Mouse (Mus musculus): ENCODE measurements around the gene Negr1.
A peak's percentile ranks its signal among the peaks of the same experiment; 100 is the strongest.

The Negr1 gene

DNA sequence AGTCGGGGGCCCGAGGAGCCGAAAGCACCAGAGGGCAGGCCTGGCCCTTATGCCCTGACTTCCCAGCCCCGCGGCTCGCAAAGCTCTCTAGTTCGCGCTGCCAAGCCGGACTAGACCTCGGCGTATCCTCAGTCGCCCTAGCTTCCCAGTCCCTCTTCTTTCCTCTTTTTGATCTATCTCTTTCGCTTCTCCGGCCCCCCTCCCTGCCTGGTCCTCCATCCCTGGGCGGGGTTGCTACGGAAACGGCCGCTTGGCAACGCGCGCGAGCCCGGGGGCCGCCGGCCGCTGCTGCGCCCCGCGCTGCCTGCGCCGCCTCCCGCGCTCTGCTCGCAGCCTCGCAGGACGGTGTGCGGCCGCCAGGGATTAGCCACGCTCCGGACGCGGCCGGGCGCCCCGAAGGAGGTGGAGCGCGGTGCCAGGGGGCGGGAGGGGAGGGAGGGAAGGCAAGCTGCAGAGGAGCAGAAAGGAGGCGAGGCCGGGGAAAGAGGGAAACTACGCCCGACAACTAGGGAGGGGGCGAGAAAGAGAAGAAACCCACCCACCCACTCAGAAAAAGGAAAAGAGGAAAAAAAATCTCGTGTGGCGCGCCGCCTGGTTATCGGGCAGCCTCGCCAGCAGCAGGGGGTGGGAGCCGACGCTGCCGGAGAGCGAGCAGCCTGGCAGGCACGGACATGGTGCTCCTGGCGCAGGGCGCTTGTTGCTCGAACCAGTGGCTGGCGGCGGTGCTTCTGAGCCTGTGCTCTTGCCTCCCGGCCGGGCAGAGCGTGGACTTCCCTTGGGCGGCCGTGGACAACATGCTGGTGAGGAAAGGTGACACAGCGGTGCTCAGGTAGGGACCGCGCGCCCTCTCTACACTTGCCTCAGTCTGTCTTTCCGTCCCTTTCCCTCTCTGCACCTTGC lies at the start of gene Negr1:
Gene Negr1, plus strand, starts transcription at position 271 of the 900 bp plus-strand sequence.
- DNase-seq: peak; percentile 89

DNA sequence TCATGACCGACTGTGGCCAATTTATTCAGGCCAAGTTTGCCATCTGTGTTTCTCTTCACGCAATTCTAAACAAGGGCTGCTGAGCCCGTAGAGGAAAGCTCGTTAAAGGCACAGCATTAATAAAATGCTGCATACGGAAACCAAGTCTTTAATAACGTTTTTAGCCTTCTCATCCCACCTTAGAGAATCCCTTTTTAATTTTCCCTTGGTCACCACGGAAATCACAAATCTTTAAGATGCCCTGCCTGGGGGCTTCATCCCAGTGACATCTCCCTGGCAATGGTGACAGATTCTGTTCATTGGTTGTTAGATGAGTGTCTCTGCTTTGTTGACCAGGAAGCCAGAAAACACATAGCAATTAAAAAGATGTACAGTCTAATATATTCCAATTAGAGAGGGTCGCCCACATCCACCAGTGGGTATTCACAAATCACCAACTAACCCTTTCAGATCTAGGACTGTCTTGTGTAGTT lies 35.1 kb upstream of the Negr1 start:
- no peak for DNase-seq

DNA sequence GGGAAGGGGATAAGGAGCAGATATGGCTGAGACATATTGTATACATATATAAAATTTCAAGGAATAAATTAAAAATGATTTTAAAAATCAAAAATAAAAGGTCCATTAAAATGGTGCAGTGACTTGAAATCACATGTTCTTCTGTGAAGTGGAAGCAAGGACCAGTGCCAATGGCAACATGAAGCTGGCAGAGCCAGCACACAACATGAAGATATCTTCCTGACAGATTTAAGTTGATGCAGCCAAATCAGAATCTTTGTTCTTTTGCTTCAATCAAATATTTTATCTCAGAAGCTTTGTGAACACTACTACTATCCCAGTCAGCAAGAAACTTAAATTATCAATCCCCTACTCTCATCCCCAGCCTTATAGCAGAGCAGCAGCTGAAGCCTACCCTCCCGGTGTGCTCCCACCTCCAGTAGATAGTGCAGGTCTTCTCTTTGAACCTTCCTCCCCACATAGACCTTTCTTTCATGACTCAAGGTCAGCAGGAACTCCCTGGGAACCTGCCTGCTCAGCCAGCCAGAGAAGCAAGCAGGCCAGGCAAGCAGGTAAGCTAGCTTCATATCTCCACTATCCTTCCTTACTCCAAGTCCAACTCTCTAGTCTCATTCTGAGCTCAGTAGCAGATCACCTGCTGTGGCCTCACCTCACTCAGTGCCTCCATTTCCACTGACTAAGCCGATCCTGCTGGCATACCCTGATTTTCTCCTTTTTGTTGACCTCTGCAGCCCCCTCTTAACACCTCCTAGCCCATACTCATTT lies 34.2 kb upstream of the Negr1 start:
- DNase-seq: no peak

DNA sequence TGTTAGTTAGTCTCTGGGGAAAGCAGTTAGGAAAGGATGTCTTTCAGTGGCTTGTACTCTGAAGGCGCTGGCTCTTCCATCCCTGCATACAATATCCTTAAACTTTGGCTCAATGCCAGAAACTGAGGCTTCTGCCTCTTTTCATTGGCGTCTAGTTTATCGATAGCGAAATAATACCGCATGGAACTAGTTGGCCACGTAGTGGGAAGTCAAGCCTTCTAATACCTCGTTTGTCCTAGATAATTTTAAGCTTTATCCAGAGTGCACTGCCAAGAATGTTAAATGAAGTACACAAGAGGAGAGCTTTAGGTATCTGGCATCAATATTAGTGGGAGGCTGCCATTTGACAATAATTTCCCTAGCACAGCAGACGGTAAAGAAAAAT lies 2.2 kb upstream of the Negr1 start:
- peak; percentile 25 for DNase-seq

DNA sequence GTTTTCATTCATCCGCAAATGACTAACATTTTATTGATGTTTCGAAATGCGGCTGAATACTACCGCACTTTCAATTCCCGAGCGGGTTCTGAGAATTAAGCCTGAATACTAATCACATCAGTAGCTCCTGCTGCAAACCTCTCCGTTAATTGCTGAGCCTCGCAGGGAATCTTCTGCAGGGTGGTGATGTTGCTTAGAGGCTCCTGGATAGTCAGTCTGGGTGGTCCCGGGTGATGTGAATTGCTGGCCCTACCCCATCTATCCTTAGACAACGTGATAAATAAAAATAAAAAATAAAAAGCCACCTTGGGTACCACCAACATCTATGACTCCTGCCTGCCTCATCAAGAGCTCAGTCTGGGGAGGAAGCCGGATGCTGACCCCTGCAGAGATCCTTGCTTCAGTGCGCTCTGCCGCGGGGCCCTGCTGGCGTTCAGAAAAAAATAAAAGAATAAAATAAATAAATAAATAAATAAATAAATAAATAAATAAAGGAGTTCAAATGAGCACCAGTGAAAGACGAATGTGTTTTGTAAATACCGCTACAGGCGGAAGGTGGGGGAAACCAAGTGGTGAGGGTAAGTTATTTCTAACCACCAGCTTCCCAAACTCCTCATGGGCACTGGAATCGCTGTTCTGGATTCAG lies 1.6 kb upstream of the Negr1 start:
- DNase-seq: peak; percentile 42

DNA sequence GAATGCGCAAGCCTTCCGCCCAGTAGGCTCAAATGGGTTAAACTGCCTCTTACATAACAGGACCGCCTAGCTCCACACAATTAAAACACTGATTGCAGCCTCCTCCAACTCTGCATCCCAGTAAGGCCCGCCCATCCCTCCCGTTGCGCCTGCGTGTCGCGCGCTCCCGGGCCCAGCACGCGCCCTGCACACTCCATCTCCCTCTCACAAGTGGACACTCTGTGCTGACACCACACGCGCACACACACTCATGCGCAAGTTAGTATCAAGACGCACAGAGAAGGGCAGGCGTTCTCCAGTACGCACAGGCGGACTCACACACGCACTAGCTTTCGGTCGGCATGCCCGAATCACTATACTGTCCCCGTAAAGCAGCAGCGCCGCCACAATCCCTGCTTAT lies 828 bp upstream of the Negr1 start:
- peak; percentile 90 for DNase-seq

DNA sequence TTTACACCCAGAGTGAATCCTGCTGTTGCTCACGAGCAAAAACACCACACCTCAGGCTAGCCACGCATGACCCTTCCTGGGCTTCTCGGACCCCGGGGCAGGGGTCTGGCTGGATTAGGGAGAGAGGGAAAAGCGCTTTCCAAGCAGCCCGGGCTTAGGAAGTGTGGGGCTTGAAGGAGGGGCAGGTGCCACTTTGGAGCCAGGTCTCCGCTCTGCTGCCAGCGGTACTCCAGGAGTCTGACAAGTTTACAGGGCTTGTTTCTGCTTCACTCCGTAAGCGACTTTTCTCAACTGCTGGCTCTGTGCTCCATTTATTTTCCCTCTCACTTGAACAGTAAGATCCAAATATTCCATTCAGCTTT lies 811 bp downstream of the Negr1 start:
- no peak for DNase-seq

DNA sequence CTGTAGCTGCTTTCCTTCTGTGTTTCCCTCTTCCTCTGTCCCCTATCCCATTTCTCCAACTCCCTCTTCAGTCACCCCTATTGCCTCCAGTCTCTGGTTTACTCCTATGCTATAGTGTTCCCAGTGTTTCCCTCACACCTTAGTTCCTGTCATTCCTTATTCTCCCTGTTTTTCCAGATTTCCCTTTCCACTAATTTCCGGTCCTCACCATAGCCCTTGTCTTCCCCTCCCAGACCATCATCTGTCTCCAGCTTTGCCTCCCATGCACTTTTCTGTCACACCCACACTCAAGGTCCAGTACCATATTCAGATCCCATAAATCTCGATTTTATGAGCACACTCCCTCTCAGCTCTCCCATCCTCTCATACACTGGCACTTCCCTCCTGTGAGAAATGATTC lies 1.2 kb downstream of the Negr1 start:
- peak; percentile 10 for DNase-seq

DNA sequence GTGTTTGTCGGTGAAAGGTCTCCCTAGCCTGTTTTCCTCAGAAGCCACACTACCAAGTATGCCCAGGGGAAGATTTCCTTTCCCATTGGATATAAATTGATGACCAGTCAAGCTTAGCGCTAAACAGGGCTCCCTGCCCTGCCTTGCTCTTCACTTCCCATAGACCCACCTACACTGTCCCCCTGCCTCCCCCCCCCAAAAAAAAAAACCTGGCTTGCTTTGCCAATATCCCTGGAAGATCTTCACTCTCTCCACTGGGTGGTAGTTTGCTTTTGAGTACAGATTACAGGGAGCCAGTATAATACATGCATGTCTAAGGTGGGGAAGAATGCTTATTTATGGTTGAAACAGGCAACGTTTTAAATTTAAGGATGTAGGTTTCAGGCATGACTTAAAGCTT lies 1.8 kb downstream of the Negr1 start:
- peak; percentile 8 for DNase-seq

DNA sequence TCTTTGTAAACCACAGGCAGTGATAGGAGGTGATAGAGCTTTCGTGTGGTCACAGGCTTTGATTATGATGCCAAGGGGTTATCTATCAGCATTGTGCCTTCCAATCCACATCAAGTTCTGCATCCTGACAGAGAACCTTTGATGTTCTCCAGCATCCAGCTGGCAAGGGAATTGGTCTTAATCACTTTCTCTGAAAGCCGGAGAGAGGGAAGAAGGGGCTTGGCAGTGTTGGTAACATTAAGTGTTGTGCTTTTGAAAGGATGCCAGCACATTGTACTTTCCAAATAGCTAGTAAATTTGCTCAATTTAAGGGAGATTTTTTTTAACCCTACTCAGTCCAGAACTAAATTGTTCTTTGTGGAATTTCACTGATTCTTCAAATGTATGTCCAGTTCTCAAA lies 11.9 kb downstream of the Negr1 start:
- DNase-seq: no peak

DNA sequence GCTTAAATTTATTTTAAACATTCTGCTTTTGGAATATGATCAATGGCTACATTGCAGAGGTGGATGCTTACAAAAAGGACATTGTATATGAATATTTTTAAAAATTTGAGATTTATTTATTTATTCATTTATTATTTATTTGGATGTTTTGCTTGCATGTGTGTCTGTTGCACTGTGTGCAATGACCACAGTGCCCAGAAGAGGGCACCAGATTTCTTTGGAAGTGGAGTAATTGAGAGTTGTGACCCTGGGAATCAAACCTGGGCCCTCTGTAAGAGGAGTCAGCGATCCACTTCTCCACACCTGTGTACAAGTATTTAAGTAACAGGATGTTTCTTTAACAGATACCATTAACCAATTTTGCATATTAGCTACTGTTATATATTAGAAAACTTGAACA lies 14.7 kb downstream of the Negr1 start:
- no peak for DNase-seq

DNA sequence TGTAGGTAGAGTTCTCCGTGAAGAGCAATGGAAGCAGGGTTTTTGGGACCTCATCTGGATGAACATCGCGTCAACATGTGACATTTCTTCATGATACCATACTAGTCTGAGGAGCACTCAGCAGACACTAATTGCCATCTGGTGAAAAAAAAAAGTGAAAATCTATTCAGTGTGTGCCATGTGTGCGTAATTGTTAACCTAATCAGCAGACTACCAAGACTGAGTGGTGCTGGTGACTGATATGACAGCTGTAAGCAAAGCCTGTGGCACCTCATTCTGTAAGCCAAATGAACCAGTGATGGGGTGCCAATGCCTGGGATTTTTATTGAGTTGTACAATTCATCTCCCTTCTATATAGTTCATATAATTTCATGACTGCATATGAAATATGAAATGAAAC lies 29.0 kb downstream of the Negr1 start:
- no peak for DNase-seq

DNA sequence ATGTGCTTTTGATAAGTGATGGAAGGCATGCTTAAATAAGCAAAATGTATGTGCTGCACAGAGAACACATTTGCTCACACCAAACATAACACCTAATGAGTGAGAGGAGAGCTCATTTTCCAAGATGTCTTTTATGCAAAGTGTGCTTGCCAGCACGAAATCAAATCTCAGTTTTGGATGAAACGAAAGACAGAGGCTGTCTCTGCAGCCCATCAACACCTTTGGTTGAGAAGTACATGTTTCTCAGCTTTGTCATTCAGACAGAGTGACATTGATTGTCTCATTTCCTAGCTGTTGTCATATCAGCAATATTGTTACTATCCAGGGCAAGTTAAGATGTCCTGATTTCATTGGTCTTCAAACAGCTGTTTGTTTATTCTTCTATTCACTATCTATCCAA lies 29.5 kb downstream of the Negr1 start:
- no peak for DNase-seq

DNA sequence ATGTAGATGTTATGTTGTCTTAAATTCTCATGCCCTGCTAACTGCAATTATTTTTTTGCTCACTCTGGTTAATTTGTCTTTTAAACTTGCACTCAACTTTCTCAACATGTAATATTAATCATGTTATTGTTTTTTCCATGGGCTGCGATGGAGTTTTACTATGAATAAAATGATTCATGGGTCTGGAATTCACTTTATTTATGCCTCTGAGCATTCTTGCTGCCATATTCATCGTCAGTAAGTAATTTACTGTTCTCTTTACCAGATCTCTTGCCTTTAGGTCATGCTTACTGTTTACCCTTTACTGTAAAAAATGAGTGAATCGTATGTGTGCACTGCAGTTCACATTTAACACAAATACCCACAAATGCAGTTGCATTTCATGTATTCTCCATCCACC lies 45.3 kb downstream of the Negr1 start:
- no peak for DNase-seq

DNA sequence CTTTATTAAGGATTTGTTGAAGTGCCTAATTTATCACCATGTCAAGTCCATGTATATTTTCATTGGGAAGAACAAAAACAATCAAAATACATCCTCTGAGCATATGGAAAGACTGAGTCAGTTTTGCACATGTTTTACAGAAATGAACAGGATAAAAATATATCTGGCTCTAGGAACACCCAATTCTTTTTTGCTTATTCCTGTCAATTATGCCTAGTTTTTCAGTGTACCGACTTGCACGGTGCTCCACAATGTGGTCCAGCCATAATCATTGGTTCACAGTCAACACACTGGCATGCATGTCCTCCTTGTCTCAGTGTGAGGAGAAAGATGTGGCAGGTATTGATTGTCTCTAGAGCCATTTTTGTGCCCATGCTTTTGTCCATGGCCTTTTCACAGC lies 58.3 kb downstream of the Negr1 start:
- DNase-seq: no peak

DNA sequence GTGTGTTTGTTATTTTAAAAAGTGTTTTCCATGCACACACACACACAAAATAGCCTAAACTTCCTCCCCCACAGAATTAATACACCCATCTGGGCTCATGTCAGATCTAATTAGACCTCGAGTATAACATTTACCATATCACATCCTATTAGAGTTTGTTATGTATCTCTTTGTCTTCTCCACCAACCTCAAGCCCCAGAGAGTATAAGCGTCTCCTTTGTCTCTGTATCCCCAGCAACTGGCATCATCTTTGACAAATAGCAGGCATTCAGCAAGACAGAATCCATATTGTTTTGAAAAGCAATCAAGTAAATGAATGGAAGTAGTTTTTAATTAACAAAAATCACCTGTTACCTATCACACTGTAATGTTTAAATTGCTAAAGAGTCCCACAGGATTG lies 67.0 kb downstream of the Negr1 start:
- no peak for DNase-seq

DNA sequence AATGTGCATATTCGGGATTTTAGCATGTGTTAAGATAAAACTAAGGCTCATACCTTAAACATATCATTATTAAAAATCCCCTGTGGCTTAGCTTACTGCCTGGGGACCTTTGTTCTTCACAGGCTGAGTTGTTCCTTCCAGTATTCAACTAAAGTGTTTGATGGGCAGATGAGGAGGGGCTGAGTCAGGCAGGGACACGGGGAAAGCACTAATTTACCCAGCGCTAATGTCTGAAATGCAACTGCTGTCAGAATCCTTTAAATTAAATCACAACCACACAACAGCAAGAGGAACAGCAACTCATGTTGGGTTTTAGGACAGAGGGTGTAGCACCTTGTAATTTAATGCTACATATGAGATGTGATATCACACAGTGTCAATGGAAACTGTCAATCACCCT lies 71.3 kb downstream of the Negr1 start:
- no peak for DNase-seq

DNA sequence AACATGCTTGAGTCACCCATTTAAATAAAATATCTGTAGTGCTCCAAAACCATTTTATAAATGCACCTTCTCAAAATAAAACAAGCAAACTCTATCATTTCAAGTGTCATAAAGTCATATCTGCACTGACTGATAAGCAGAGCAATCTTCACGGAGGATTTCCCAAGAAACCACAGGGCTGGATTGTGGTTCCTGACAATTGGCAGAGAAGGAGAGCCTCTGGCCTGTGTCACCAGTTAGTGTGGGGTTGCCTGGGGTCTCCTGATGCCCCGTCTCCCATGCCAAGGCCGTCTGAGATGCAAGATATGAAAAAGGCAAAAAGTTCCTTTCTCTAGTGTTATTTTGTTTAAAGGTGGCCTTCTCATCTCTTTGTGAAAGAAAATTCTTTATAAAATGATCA lies 77.8 kb downstream of the Negr1 start:
- DNase-seq: no peak

DNA sequence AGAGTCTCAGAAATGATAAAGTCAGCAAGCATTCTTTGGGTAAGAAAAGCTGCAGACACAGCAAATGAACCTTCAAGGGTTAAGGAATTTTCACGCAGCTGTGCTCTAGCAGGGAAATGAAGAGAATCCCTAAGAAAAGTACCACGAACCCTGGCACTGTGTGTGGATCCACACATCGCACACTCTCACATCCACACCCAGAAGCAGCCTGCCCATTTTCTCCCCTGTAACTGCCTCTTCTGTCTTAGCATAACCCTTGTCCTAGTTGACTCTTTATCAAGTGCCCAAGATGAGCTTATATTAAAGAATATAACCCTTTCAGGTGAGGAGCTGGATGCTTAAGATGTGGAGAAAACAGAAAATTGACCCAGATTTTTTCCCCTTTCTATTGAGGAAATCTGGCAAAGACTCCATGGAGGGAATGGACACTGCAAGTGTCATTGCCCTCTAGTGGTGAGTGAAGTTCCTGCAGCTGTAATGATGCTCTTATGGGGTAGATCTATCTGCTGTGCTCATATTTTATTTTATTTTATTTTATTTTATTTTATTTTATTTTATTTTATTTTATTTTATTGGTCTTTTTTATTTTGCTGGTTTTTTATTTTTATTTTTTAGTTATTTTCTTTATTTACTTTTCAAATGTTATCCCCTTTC lies 82.2 kb downstream of the Negr1 start:
- DNase-seq: no peak

DNA sequence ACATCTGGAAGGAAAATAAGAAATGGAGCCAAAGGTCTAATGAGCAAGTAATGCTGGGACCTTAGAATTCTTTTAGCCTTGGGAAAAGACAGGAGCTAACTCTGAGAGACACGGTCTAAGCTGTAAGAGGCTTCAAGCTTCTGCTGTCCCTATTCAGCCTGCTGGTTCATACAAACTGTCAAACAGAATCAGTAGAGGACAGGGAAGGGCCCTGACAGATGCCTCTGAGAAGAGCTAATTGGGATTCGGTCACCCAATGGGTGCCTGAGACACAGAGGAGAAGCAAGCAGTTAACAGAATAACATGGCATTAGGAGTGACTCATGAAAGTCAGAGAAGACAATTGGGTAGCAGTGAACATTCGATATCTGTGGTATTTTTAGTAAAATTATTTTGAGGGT lies 86.8 kb downstream of the Negr1 start:
- DNase-seq: no peak

DNA sequence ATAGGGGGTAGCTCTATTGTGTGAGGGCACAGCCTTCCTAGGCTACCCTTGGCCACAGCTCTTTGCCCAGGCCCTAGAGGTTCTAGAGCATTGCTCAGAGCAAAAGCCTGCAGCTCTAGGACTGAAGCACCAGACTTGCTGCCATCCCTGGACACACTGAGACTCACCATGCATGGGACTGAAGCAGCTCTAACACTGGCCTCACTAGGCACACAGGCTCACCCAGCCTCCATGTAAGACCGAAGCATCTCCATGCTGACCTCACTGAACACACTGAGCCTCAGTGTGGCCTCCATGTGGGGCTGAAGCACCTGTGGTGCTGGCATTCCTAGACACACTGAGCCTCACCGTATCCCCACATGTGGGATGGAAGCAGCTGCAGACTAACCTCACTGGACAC lies 101.0 kb downstream of the Negr1 start:
- no peak for DNase-seq

DNA sequence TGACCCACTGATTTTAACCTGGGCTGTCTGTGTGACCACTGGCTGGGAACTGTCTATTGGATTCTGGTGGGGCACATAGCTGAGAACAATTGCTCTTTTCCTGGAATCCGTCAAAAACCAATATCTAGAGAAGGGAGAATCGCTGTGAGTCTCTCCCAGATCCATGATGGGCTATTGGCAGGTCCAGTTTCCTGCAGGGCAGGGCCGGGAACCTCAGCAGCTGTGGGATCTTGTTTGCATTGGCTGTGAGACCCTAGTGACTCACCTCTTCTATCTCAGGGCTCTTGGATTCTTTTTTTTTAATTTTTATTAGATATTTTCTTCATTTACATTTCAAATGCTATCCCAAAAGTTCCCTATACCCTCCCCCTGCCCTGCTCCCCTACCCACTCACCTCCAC lies 111.0 kb downstream of the Negr1 start:
- no peak for DNase-seq

DNA sequence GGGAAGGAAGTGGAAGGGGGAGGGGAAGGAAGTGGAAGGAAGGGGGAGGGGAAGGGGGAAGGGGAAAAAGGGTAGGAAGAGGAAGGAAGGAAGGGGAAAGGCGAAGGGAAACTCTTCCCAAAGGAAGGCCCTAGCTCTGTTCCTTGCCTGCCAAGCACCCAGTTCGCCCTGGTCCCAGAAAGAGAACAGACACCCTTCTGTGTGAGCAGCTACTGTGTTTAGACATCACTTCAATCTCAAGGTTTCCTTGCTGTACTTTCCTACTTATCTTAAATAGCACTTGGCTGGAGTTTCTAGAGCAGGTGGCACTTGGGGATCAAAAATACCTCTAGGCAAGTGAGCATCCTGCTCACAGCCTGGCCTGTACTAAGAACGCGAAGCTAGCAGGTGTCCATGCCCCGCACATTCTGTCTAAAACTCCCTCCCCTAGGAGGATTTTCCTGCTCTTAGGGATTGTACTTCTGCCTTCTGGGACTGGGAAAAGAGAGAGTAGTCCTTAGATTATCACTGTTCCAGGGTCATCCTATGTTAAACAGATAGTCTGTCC lies 128.5 kb downstream of the Negr1 start:
- DNase-seq: peak; percentile 39
